1 mouse cellular context compared by ENCODE assay signal in the genomic region with DNA sequence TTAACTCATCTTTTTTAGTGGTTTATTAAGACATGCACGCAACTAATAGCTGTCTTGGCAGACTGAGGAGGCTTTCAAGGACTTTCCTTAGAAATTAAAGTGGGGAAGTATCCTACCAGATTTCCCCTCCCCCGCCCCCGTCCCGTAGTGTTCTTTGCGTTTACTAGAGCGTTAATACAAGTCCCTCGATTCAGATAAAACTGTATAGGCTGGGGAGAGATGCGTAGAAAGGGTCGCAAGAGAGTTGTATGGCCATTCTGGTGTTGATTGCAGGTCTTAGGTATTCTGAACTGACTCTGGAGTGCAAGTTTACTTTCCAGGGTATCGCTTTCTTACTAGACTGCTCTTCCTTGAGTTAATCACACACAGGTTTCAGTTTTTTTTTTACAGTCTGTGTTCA.
TF ChIP-seq lines count a peak whose summit lies in the region.

No protein-coding gene starts in this region.

TF ChIP-seq in CH12.LX, 34 proteins besides CTCF, POLR2A, EP300 and RAD21 (continued from another document):
- no peak for TF ChIP-seq SIN3A (IDR thresholded peaks at IDR 0.05; ENCODE audit: low read length)
- no peak for TF ChIP-seq USF2 (conservative IDR thresholded peaks at IDR 0.05; ENCODE audit: low read depth, low read length)
- no peak for TF ChIP-seq NELFE (IDR thresholded peaks at IDR 0.05; ENCODE audit: low read depth, low read length)
